ENCODE assay signal across 12 mouse cellular contexts in genomic region chr17:57231321-57231771, GRCm38 (mm10). TPM values are rescaled to one million over a fixed set of nuclear protein-coding genes. Genes with fewer than 3 reads are reported as not detected.
DNase-seq lines count a peak whose midpoint lies in the region; ATAC-seq and TF ChIP-seq lines count a peak whose summit lies in the region.
"Had no signal": no experiment of that assay in that cellular context is flagged by ENCODE, and none has a peak within 500 bp of the region (broad histone marks: within the 10 kb centered on the region; RNA-seq: fewer than 3 reads in every experiment).

No protein-coding gene starts in this region.

- intact Hi-C loops in gastrocnemius, adult 2 months (cut with DNase I): no loop called here

- no peaks in the 10 kb centered on the region for H3K27me3 ChIP-seq in stomach, embryonic 15.5 days (replicated peaks)

- no peak for ATAC-seq in stomach, embryonic 15.5 days (ENCODE audit: insufficient read depth, low FRiP score, low read depth)

- DNase-seq in gastrocnemius, adult 2 months: peak; percentile 53
- DNase-seq in gastrocnemius, postnatal 10 days: no peak
- DNase-seq in ovary, postnatal 36 days (ENCODE audit: low spot score): peak; percentile 27
- no peak for DNase-seq in ovary, postnatal 10 days (ENCODE audit: low spot score)
- DNase-seq in lung, adult 18-20 months: peak; percentile 45 to 52
- DNase-seq in adrenal gland, postnatal 14 days: no peak
- DNase-seq in layer of hippocampus, postnatal 25 days (ENCODE audit: extremely low spot score in 1 of 2, low spot score in 1 of 2): no peak
- DNase-seq: adrenal gland, adult 8-10 months; cerebellum, postnatal 14 days had no signal

- peaks cover 13% of the 10 kb centered on the region for H3K36me3 ChIP-seq in stomach, embryonic 15.5 days

- peak overlapping the region; percentile 69 for H3K27ac ChIP-seq in gastrocnemius, adult 2 months
- 0 out of 2 replicates have a peak overlapping the region, but pooled peaks have one; percentile 31 for H3K27ac ChIP-seq in stomach, embryonic 15.5 days
- H3K27ac ChIP-seq: kidney, postnatal 0 days; macrophage had no signal

- no peak overlapping the region for H3K4me3 ChIP-seq in gastrocnemius, adult 2 months
- no peak overlapping the region for H3K4me3 ChIP-seq in stomach, embryonic 15.5 days (replicated peaks)

- H3K4me2 ChIP-seq in stomach, embryonic 15.5 days: no peak overlapping the region

- no peaks in the 10 kb centered on the region for H3K9me3 ChIP-seq in stomach, embryonic 15.5 days

- H3K9ac ChIP-seq in stomach, embryonic 15.5 days: no peak overlapping the region

- no peak for TF ChIP-seq CTCF in gastrocnemius, adult 2 months (IDR thresholded peaks at IDR 0.05)

- H3K4me1 ChIP-seq in stomach, embryonic 15.5 days: peaks cover 4% of the 10 kb centered on the region; the same call in 1 of the 2 replicates

RNA-seq across cellular contexts. Expression of gene C3, which starts 3.4 kb away (rescaled TPM):
- 10 to 100 TPM; 10.3 to 24.5 TPM for total RNA-seq in gastrocnemius, adult 2 months (2021)
- 1 to 10 TPM; 1.6 to 3.5 TPM for total RNA-seq in gastrocnemius, postnatal 10 days (2021)
- 9.5 and 20.2 TPM in 2 replicates for polyA plus RNA-seq in stomach, embryonic 15.5 days (2015; fragmentation: Nextera tagmentation; extraction: Ambion mirVana)
- 181 and 603 TPM in 2 replicates for total RNA-seq in adrenal gland, postnatal 14 days (2021)
- 1 to 10 TPM in 1 of 2 experiments, under 1 TPM in 1; 0.98 to 1.3 TPM for total RNA-seq in layer of hippocampus, postnatal 25 days (2021)

RNA-seq across cellular contexts. Expression of gene Gpr108, which starts 16.9 kb away (rescaled TPM):
- 10 to 100 TPM; 24.0 to 24.4 TPM for total RNA-seq in gastrocnemius, adult 2 months (2021)
- total RNA-seq in gastrocnemius, postnatal 10 days (2021): 10 to 100 TPM; 22.0 to 23.8 TPM
- polyA plus RNA-seq in stomach, embryonic 15.5 days (2015; fragmentation: Nextera tagmentation; extraction: Ambion mirVana): 41.4 and 44.3 TPM in 2 replicates
- 54.2 and 56.4 TPM in 2 replicates for total RNA-seq in adrenal gland, postnatal 14 days (2021)
- 10 to 100 TPM; 20.4 to 23.3 TPM for total RNA-seq in layer of hippocampus, postnatal 25 days (2021)

RNA-seq across cellular contexts. Expression of gene Trip10, which starts 17.9 kb away (rescaled TPM):
- 100 to 1,000 TPM; 170 to 176 TPM for total RNA-seq in gastrocnemius, adult 2 months (2021)
- total RNA-seq in gastrocnemius, postnatal 10 days (2021): 10 to 100 TPM; 69.1 to 74.4 TPM
- 43.1 and 43.7 TPM in 2 replicates for polyA plus RNA-seq in stomach, embryonic 15.5 days (2015; fragmentation: Nextera tagmentation; extraction: Ambion mirVana)
- total RNA-seq in adrenal gland, postnatal 14 days (2021): 38.5 and 45.1 TPM in 2 replicates
- 1 to 10 TPM; 5.9 to 7.4 TPM for total RNA-seq in layer of hippocampus, postnatal 25 days (2021)

RNA-seq across cellular contexts. Expression of gene Tnfsf14, which starts 37.4 kb away (rescaled TPM):
- total RNA-seq in gastrocnemius, adult 2 months (2021): not detected
- under 1 TPM in 1 of 2 experiments, not detected in 1; 0.14 TPM for total RNA-seq in gastrocnemius, postnatal 10 days (2021)
- polyA plus RNA-seq in stomach, embryonic 15.5 days (2015; fragmentation: Nextera tagmentation; extraction: Ambion mirVana): 0.23 and 0.32 TPM in 2 replicates
- 0.19 and 0.53 TPM in 2 replicates for total RNA-seq in adrenal gland, postnatal 14 days (2021)
- total RNA-seq in layer of hippocampus, postnatal 25 days (2021): not detected

RNA-seq across cellular contexts. Expression of gene Vav1, which starts 47.6 kb away (rescaled TPM):
- total RNA-seq in gastrocnemius, adult 2 months (2021): under 1 TPM; 0.46 to 0.56 TPM
- 1 to 10 TPM; 1.5 to 2.4 TPM for total RNA-seq in gastrocnemius, postnatal 10 days (2021)
- 4.1 and 4.4 TPM in 2 replicates for polyA plus RNA-seq in stomach, embryonic 15.5 days (2015; fragmentation: Nextera tagmentation; extraction: Ambion mirVana)
- 2.8 and 9.7 TPM in 2 replicates for total RNA-seq in adrenal gland, postnatal 14 days (2021)
- 1 to 10 TPM; 3.3 to 3.5 TPM for total RNA-seq in layer of hippocampus, postnatal 25 days (2021)

Comparison
In these comparisons a context has a peak if more than half of its experiments do, and no peak if none do; other contexts are left out.
1. DNase-seq: peak in gastrocnemius, adult 2 months (single experiment), ovary, postnatal 36 days (single experiment) and lung, adult 18-20 months (2 of 2); none in gastrocnemius, postnatal 10 days (single experiment), ovary, postnatal 10 days (single experiment), adrenal gland, postnatal 14 days (single experiment) and layer of hippocampus, postnatal 25 days (0 of 2).